Mouse (Mus musculus): ENCODE measurements around the gene Tpbg.

DNA sequence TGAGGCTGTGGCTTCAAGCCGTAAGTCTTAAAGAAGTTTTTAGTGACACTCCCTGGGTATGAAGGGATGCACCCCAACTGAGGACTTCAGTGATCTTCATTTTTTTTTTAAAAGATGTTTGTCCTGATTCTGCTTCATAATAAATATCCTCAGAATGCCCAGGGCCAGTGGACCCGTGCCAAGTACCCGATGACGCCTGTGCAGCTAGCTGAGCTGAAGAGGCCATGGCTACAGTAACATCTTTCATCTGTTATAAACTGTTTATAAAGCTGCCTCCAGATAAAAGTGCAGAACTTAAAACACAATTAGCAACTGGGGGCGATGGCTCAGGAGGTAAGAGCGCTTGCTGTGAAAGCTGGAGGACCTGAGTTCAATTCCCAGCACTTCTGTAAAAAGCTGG lies 20.4 kb downstream of the Tpbg start:
- TF ChIP-seq CTCF (IDR thresholded peaks at IDR 0.05; ENCODE audit: insufficient read depth, low read depth, low read length) (no peak), POLR2A (IDR thresholded peaks at IDR 0.05; ENCODE audit: insufficient read depth, low read depth, low read length) (no peak)
